Mouse (Mus musculus): Measurements from ENCODE around the gene Pfkm.

DNA sequence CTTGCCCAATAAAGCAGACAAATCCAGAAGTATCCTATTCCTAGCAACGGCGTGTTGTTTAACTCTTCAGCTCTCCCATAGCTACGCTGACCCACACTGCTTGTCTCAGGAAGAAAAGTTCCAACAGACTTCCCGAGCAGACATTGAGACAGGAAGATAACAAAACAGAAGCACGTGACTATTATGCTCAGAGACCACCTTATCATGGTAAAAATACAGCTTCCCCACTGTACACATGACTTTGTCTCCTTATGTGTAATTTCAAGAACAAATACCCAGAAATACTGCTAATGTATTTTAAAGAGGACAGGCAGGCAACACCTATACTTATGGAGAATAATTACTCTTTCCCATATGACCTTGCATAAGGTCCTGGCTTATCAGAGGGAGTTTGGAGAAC lies 40.7 kb upstream of the Pfkm start:
- TF ChIP-seq POLR2A (IDR thresholded peaks at IDR 0.05; ENCODE audit: extremely low read depth, insufficient read depth, low read length) (no peak), CTCF (IDR thresholded peaks at IDR 0.05; ENCODE audit: low read depth, low read length) (no peak)

Data from liver, adult 2 months (tissue).